17 mouse cellular contexts compared by ENCODE assay signal in the genomic region with DNA sequence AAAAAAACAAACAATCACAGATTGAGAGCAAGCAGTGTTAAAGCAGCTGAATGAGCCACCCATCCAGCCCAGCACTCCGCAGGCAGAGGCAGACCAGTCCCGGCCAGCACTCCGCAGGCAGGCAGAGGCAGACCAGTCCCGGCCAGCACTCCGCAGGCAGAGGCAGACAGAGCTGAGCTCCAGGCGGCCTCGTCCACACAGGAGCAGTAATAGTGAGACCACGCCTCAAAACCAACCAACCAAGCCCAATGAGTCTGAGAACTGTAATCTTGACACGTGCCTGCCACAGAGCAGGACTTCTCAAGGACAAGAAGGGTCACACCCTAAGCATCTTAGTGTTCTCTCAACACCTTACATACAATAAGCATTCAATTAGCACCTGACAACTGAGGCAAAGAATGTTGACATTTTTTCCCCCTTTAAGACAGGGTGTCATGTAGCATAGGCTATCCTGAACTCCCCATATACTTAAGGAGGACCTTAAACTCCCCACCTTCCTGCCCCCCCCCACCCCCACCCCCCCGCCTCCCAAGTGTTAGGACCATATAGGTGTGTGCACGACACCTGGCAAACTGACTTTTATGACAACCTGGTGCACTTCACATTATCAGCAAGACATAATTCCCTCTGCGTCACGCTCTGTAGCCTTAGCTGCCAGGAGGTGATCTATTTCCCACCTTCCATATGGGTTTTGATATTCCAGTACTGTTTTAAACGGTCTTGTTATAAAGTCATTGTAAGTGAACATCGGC. TPM values are rescaled to one million over a fixed set of nuclear protein-coding genes. Genes with fewer than 3 reads are reported as not detected.
A peak's percentile ranks its signal among the peaks of the same experiment; 100 is the strongest.
DNase-seq lines count a peak whose midpoint lies in the region; ATAC-seq and TF ChIP-seq lines count a peak whose summit lies in the region.
"Had no signal": no experiment of that assay in that cellular context is flagged by ENCODE, and none has a peak within 500 bp of the region (broad histone marks: within the 10 kb centered on the region; RNA-seq: fewer than 3 reads in every experiment).

No protein-coding gene starts in this region.

- WGBS in forebrain, embryonic 14.5 days: 79% methylated on average over 15 of the region's 15 CpGs
- WGBS in forebrain, embryonic 11.5 days: 81% methylated on average over 15 of the region's 15 CpGs
- WGBS in midbrain, embryonic 15.5 days: 87% methylated on average over 15 of the region's 15 CpGs
- WGBS in midbrain, postnatal 0 days: 83% methylated on average over 15 of the region's 15 CpGs
- WGBS in kidney, embryonic 16.5 days: 72% methylated on average over 15 of the region's 15 CpGs

- TF ChIP-seq CTCF in midbrain, postnatal 0 days (IDR thresholded peaks at IDR 0.05): no peak

- H3K9me3 ChIP-seq in forebrain, embryonic 14.5 days (replicated peaks; ENCODE audit: control insufficient read depth, low read length): no peaks in the 10 kb centered on the region
- no peaks in the 10 kb centered on the region for H3K9me3 ChIP-seq in forebrain, embryonic 11.5 days (ENCODE audit: control insufficient read depth, low read length)
- no peaks in the 10 kb centered on the region for H3K9me3 ChIP-seq in midbrain, embryonic 15.5 days
- H3K9me3 ChIP-seq in midbrain, postnatal 0 days (ENCODE audit: low read length): no peaks in the 10 kb centered on the region
- H3K9me3 ChIP-seq in kidney, embryonic 16.5 days (ENCODE audit: low read length): no peaks in the 10 kb centered on the region
- H3K9me3 ChIP-seq: embryonic facial prominence, embryonic 12.5 days had no signal

- no peak overlapping the region for H3K4me2 ChIP-seq in forebrain, embryonic 14.5 days (ENCODE audit: low read length)
- no peak overlapping the region for H3K4me2 ChIP-seq in forebrain, embryonic 11.5 days (ENCODE audit: low read depth, low read length, severe bottlenecking)
- no peak overlapping the region for H3K4me2 ChIP-seq in midbrain, embryonic 15.5 days
- H3K4me2 ChIP-seq in midbrain, postnatal 0 days (ENCODE audit: low read depth, low read length, poor library complexity, severe bottlenecking): no peak overlapping the region
- no peak overlapping the region for H3K4me2 ChIP-seq in kidney, embryonic 16.5 days (replicated peaks; ENCODE audit: low read depth, low read length)
- H3K4me2 ChIP-seq: embryonic facial prominence, embryonic 12.5 days; lung, embryonic 14.5 days had no signal

- no peak for DNase-seq in forebrain, embryonic 14.5 days (ENCODE audit: low spot score)
- DNase-seq in forebrain, embryonic 11.5 days (ENCODE audit: low spot score): no peak
- DNase-seq in midbrain, postnatal 0 days (ENCODE audit: low spot score): no peak
- peak; percentile 55 for DNase-seq in yolk sac, embryonic 10.5 days (ENCODE audit: low spot score)
- no peak for DNase-seq in embryo, embryonic 10 days (ENCODE audit: low spot score)
- DNase-seq in adrenal gland, adult (ENCODE audit: inconsistent age in 2 of 2, low spot score in 1 of 2): no peak
- DNase-seq: cerebellum, postnatal 36 days; gastrocnemius, postnatal 14 days; heart, postnatal 14 days; layer of hippocampus, adult 9-11 months; lung, embryonic 14.5 days; retina, postnatal 1 day had no signal

- H3K4me1 ChIP-seq in forebrain, embryonic 14.5 days (ENCODE audit: control insufficient read depth, insufficient read depth, low read length): no peaks in the 10 kb centered on the region
- H3K4me1 ChIP-seq in forebrain, embryonic 11.5 days (replicated peaks; ENCODE audit: control insufficient read depth, insufficient read depth, low read length): no peaks in the 10 kb centered on the region
- H3K4me1 ChIP-seq in midbrain, embryonic 15.5 days: no peaks in the 10 kb centered on the region
- no peaks in the 10 kb centered on the region for H3K4me1 ChIP-seq in midbrain, postnatal 0 days (ENCODE audit: insufficient read depth, low read length)
- no peaks in the 10 kb centered on the region for H3K4me1 ChIP-seq in kidney, embryonic 16.5 days (ENCODE audit: insufficient read depth, low read length)

- 0 out of 2 replicates have a peak, but pooled peaks cover 4% of the 10 kb centered on the region for H3K36me3 ChIP-seq in forebrain, embryonic 14.5 days (ENCODE audit: control insufficient read depth, insufficient read depth, low read length)
- H3K36me3 ChIP-seq in forebrain, embryonic 11.5 days (ENCODE audit: control insufficient read depth, insufficient read depth, low read length): no peaks in the 10 kb centered on the region
- H3K36me3 ChIP-seq in midbrain, embryonic 15.5 days (replicated peaks): no peaks in the 10 kb centered on the region
- H3K36me3 ChIP-seq in midbrain, postnatal 0 days (ENCODE audit: insufficient read depth, low read length): no peaks in the 10 kb centered on the region
- H3K36me3 ChIP-seq in kidney, embryonic 16.5 days (ENCODE audit: insufficient read depth, low read length): peaks cover 23% of the 10 kb centered on the region

- H3K27me3 ChIP-seq in forebrain, embryonic 14.5 days (replicated peaks; ENCODE audit: control insufficient read depth, insufficient read depth, low read length): no peaks in the 10 kb centered on the region
- H3K27me3 ChIP-seq in forebrain, embryonic 11.5 days (ENCODE audit: control insufficient read depth, insufficient read depth, low read length): no peaks in the 10 kb centered on the region
- no peaks in the 10 kb centered on the region for H3K27me3 ChIP-seq in midbrain, embryonic 15.5 days (replicated peaks)
- H3K27me3 ChIP-seq in midbrain, postnatal 0 days (ENCODE audit: insufficient read depth, low read length): no peaks in the 10 kb centered on the region
- H3K27me3 ChIP-seq in kidney, embryonic 16.5 days (ENCODE audit: insufficient read depth, low read length): no peaks in the 10 kb centered on the region
- H3K27me3 ChIP-seq: CH12.LX; embryonic facial prominence, embryonic 12.5 days had no signal

- 0 out of 2 replicates have a peak, but pooled peaks have one; percentile 42 for ATAC-seq in forebrain, embryonic 14.5 days
- no peak for ATAC-seq in forebrain, embryonic 11.5 days (replicated peaks; ENCODE audit: low FRiP score)
- 0 out of 2 replicates have a peak, but pooled peaks have one; percentile 42 for ATAC-seq in midbrain, embryonic 15.5 days (replicated peaks)
- no peak for ATAC-seq in midbrain, postnatal 0 days (ENCODE audit: low FRiP score)
- ATAC-seq in kidney, embryonic 16.5 days (ENCODE audit: low FRiP score, low TSS enrichment): peak; percentile 93
- ATAC-seq: hindbrain, embryonic 16.5 days had no signal

- no peak overlapping the region for H3K4me3 ChIP-seq in forebrain, embryonic 14.5 days (ENCODE audit: low read depth, low read length)
- H3K4me3 ChIP-seq in forebrain, embryonic 11.5 days (ENCODE audit: low read depth, low read length): no peak overlapping the region
- H3K4me3 ChIP-seq in midbrain, embryonic 15.5 days: no peak overlapping the region
- no peak overlapping the region for H3K4me3 ChIP-seq in midbrain, postnatal 0 days (ENCODE audit: low read depth, low read length)
- H3K4me3 ChIP-seq in kidney, embryonic 16.5 days (ENCODE audit: low read length): no peak overlapping the region
- H3K4me3 ChIP-seq: embryonic facial prominence, embryonic 12.5 days had no signal

- H3K9ac ChIP-seq in forebrain, embryonic 14.5 days (ENCODE audit: low read length): no peak overlapping the region
- H3K9ac ChIP-seq in forebrain, embryonic 11.5 days (ENCODE audit: low read length): no peak overlapping the region
- no peak overlapping the region for H3K9ac ChIP-seq in midbrain, embryonic 15.5 days
- H3K9ac ChIP-seq in midbrain, postnatal 0 days (replicated peaks; ENCODE audit: low read length, poor library complexity, severe bottlenecking): no peak overlapping the region
- H3K9ac ChIP-seq in kidney, embryonic 16.5 days (replicated peaks; ENCODE audit: low read length): no peak overlapping the region
- H3K9ac ChIP-seq: embryonic facial prominence, embryonic 12.5 days; lung, embryonic 14.5 days had no signal

- H3K27ac ChIP-seq in forebrain, embryonic 14.5 days (ENCODE audit: low read depth, low read length): no peak overlapping the region
- H3K27ac ChIP-seq in forebrain, embryonic 11.5 days (ENCODE audit: low read depth, low read length): no peak overlapping the region
- no peak overlapping the region for H3K27ac ChIP-seq in midbrain, embryonic 15.5 days
- no peak overlapping the region for H3K27ac ChIP-seq in midbrain, postnatal 0 days (ENCODE audit: low read depth, low read length)
- no peak overlapping the region for H3K27ac ChIP-seq in kidney, embryonic 16.5 days (ENCODE audit: low read length)
- H3K27ac ChIP-seq: embryonic facial prominence, embryonic 12.5 days had no signal

RNA-seq across cellular contexts. Expression of gene Etv5, which starts 44.2 kb away (rescaled TPM):
- polyA plus RNA-seq in forebrain, embryonic 14.5 days (2014; fragmentation: Nextera tagmentation; extraction: Ambion mirVana): 17.8 and 20.7 TPM in 2 replicates
- 25.9 and 27.7 TPM in 2 replicates for polyA plus RNA-seq in forebrain, embryonic 11.5 days (2014; fragmentation: Nextera tagmentation; extraction: Ambion mirVana)
- 14.5 and 17.6 TPM in 2 replicates for polyA plus RNA-seq in midbrain, embryonic 15.5 days (2015; fragmentation: Nextera tagmentation; extraction: Ambion mirVana)
- total RNA-seq in midbrain, postnatal 0 days (2014; rRNA removed): 25.9 and 38.2 TPM in 2 replicates
- polyA plus RNA-seq in midbrain, postnatal 0 days (2015; fragmentation: Nextera tagmentation; extraction: Ambion mirVana): 17.9 and 20.7 TPM in 2 replicates
- polyA plus RNA-seq in kidney, embryonic 16.5 days (2015; fragmentation: Nextera tagmentation; extraction: Ambion mirVana): 59.9 and 64.6 TPM in 2 replicates

Comparison
In these comparisons a context has a peak if more than half of its experiments do, and no peak if none do; other contexts are left out.
1. ATAC-seq: peak in forebrain, embryonic 14.5 days (single experiment), midbrain, embryonic 15.5 days (single experiment) and kidney, embryonic 16.5 days (single experiment); none in forebrain, embryonic 11.5 days (single experiment) and midbrain, postnatal 0 days (single experiment).